Mouse (Mus musculus) stomach, postnatal 0 days (tissue): ENCODE measurements at regions not wholly inside any gene's neighbourhood (a gene's known extent, or its start where the extent isn't known, plus 50 kb on each side); places are given as distances from the start of the nearest gene placed in this dataset.

ENCODE experiments used
- CTCF ChIP-seq: IDR thresholded peaks from 2 replicates; pipeline ENCODE4 v1.5.1; 2016; ENCODE audit warnings: antibody characterized with exemption, low read depth, mild to moderate bottlenecking, moderate library complexity
- EP300 ChIP-seq: optimal IDR thresholded peaks from 2 replicates; pipeline ENCODE3; 2016; ENCODE audit warnings: antibody characterized with exemption

DNA sequence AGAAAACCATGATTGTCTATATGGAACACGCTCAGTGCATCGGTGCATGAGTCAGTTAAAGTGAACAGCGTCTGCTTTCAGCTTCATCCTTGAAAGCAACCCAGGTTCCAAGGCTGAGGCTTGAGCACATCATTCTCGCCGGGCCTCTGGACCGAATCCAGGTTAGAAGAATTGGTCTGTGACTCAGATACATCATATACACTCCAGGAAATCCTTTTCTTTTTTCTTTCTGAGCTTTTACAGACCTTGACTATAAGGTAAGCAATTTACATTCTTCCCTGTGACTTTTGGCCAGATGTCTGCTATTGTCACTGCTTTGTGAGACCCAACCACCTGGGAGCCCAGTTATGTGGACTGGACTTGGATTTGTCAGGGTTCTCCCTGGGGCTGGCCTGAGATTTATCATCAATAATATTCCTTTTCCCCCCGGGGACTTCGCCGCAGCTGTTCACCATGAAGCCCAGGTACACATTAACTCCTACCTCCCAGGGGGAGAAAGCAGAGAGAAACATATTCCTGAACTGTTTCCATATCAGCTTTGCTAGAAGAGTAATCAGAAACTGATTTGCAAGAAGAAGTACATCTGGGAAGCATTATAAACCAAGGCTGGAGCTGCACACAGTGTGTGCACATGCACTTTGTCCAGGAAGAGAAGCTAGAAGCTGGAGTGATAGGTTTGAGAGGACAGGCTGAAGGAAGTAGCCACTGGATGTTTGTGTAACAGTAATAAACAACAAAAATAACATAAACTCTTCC, 55.2 kb upstream of the Gm6993 start:
- no peak for TF ChIP-seq CTCF
- no peak for TF ChIP-seq EP300
